Mouse (Mus musculus): ENCODE results near the gene Psmd12. TPM values are rescaled to one million over a fixed set of nuclear protein-coding genes. Genes with fewer than 3 reads are reported as not detected.

Gene Psmd12
- polyA plus RNA-seq, 1 experiment from 2014 or later, result 148 TPM

DNA sequence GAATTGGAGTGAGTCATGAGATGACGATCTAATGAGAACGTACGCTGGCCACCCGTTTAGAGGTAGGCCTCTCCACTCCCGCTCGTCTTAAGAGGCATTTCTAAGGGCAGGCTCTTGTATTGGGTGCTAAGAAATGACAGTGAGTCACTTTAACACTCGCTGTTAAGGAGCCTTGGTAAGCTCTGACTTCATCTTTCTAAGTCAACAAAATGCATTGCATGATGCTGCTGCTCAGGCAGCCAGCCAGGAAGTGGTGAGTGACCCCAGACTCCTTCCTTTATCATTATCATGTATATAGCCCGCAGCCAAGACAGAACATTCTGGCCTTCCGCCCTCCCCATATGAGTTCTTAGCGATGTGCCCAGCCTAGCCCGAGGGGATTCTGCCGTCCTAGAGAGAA, 21.0 kb upstream of the Psmd12 start:
- WGBS, result 80% methylated on average over 12 of the region's 12 CpGs
- no peak overlapping the region for H3K27ac ChIP-seq (ENCODE audit: low read length)

DNA sequence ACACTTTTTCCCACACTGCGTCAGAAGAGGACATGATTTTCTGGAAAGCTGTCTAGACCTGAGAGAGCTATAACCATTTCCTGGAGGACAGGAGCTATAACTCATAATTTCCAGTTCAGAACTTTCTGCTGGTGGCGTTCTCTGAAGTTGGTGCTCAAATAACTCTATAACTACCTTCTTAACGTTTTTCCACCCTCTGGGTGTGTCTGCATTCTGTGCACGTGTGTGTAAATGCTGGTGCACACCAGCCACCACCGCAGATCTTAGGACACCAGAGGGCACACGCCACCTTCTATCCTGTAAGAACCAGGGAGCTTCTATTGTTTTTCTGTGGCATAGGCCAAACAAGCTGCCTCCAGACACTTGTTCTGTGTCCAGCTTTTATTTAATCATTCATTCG, 20.3 kb upstream of the Psmd12 start:
- Histone ChIP-seq H3K4me1 (replicated peaks; ENCODE audit: control insufficient read depth, insufficient read depth, low read length) (no peaks in the 10 kb centered on the region), H3K27me3 (replicated peaks; ENCODE audit: control insufficient read depth, insufficient read depth, low read length) (no peaks in the 10 kb centered on the region), H3K9ac (replicated peaks; ENCODE audit: low read depth, low read length) (no peak overlapping the region), H3K4me3 (replicated peaks; ENCODE audit: low read length) (no peak overlapping the region), H3K4me2 (ENCODE audit: low read length) (no peak overlapping the region), H3K36me3 (ENCODE audit: control insufficient read depth, insufficient read depth) (no peaks in the 10 kb centered on the region), H3K9me3 (ENCODE audit: control insufficient read depth, low read length) (no peaks in the 10 kb centered on the region), H3K27ac (ENCODE audit: low read length) (no peak overlapping the region)
- no peak for ATAC-seq
- 91% methylated on average over 7 of the region's 7 CpGs for WGBS

More for the DNA sequence above, 21.0 kb upstream of the Psmd12 start:
- H3K4me2 ChIP-seq (ENCODE audit: low read length), result no peak overlapping the region
- no peak for ATAC-seq
- H3K4me3 ChIP-seq (replicated peaks; ENCODE audit: low read length), result no peak overlapping the region
- no peaks in the 10 kb centered on the region for H3K4me1 ChIP-seq (replicated peaks; ENCODE audit: control insufficient read depth, insufficient read depth, low read length)
- H3K27me3 ChIP-seq (replicated peaks; ENCODE audit: control insufficient read depth, insufficient read depth, low read length), result no peaks in the 10 kb centered on the region
- no peak overlapping the region for H3K9ac ChIP-seq (replicated peaks; ENCODE audit: low read depth, low read length)
- no peaks in the 10 kb centered on the region for H3K9me3 ChIP-seq (ENCODE audit: control insufficient read depth, low read length)
- H3K36me3 ChIP-seq (ENCODE audit: control insufficient read depth, insufficient read depth), result no peaks in the 10 kb centered on the region

DNA sequence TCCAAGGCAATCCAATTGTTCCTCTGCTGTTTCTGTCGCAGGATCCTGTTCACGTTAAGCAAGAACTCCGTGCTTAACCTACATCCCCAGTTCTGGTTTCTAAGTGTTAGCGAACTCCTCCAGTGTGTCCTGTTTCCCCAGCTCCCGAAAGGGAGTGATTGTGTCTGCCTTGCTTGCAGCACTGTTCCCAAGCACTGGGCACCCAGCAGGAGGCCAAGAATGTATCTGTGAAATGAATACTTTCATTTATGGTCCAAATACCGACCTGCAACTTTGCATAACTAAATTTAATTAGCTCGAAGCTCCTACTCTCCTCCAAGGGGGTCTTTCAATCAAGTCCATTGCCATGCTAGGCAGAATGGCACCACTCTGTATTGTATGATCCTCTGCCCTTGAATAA, 19.5 kb upstream of the Psmd12 start:
- H3K27ac ChIP-seq (ENCODE audit: low read length), result no peak overlapping the region
- no peaks in the 10 kb centered on the region for H3K9me3 ChIP-seq (ENCODE audit: control insufficient read depth, low read length)
- no peak overlapping the region for H3K4me3 ChIP-seq (replicated peaks; ENCODE audit: low read length)
- H3K4me1 ChIP-seq (replicated peaks; ENCODE audit: control insufficient read depth, insufficient read depth, low read length), result no peaks in the 10 kb centered on the region
- no peaks in the 10 kb centered on the region for H3K36me3 ChIP-seq (ENCODE audit: control insufficient read depth, insufficient read depth)
- no peaks in the 10 kb centered on the region for H3K27me3 ChIP-seq (replicated peaks; ENCODE audit: control insufficient read depth, insufficient read depth, low read length)
- 22% methylated on average over 7 of the region's 7 CpGs for WGBS
- no peak overlapping the region for H3K4me2 ChIP-seq (ENCODE audit: low read length)
- no peak overlapping the region for H3K9ac ChIP-seq (replicated peaks; ENCODE audit: low read depth, low read length)
- ATAC-seq, result no peak

DNA sequence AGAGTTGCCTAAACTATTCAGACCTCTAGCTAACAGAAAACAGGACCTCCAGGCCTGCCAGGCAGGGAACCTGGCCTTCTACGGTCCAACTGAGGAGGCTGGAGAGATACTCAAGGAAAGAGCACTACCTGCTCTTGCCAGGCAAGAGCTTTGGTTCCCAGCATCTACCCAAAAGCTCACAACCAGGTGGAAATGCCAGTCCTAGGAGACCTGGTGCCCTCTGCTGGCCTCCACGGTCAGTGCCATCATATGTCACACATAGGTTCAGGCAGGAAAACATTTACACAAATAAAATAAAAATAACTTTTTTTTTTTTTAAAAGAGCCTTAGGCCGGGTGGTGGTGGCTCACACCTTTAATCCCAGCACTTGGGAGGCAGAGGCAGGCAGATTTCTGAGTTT, 16.8 kb upstream of the Psmd12 start:
- Histone ChIP-seq H3K4me3 (replicated peaks; ENCODE audit: low read length) (no peak overlapping the region), H3K9me3 (ENCODE audit: control insufficient read depth, low read length) (no peaks in the 10 kb centered on the region), H3K4me2 (ENCODE audit: low read length) (no peak overlapping the region), H3K4me1 (replicated peaks; ENCODE audit: control insufficient read depth, insufficient read depth, low read length) (peaks cover 11% of the 10 kb centered on the region), H3K9ac (replicated peaks; ENCODE audit: low read depth, low read length) (no peak overlapping the region), H3K36me3 (ENCODE audit: control insufficient read depth, insufficient read depth) (no peaks in the 10 kb centered on the region), H3K27me3 (replicated peaks; ENCODE audit: control insufficient read depth, insufficient read depth, low read length) (no peaks in the 10 kb centered on the region), H3K27ac (ENCODE audit: low read length) (no peak overlapping the region)
- no peak for ATAC-seq
- 99% methylated on average over 3 of the region's 3 CpGs for WGBS

DNA sequence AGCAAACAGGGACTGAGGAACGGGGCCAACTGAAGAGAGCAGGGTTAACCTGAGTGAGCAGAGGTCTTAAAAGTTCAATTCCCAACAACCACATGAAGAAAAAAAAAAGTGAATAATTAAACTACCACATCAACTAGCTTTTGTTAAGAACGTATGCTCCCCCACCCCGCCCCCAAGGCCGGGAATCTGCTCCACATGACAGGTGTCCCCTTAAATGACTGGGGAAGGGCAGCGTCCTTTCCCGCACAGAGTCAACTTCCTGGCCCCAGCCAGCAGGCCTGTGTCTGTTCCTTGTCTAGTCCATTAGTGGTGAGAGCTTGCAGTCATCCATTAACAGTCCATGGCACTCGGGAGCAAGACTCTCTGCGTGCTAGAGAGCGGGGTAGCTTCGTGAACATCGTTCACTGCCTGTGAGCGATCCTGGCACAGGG, 16.0 kb upstream of the Psmd12 start:
- Histone ChIP-seq H3K9ac (replicated peaks; ENCODE audit: low read depth, low read length) (no peak overlapping the region), H3K4me3 (replicated peaks; ENCODE audit: low read length) (no peak overlapping the region), H3K36me3 (ENCODE audit: control insufficient read depth, insufficient read depth) (no peaks in the 10 kb centered on the region), H3K9me3 (ENCODE audit: control insufficient read depth, low read length) (no peaks in the 10 kb centered on the region), H3K4me1 (replicated peaks; ENCODE audit: control insufficient read depth, insufficient read depth, low read length) (peaks cover 16% of the 10 kb centered on the region), H3K27me3 (replicated peaks; ENCODE audit: control insufficient read depth, insufficient read depth, low read length) (no peaks in the 10 kb centered on the region), H3K27ac (ENCODE audit: low read length) (no peak overlapping the region), H3K4me2 (ENCODE audit: low read length) (no peak overlapping the region)
- ATAC-seq, result no peak
- WGBS, result 93% methylated on average over 12 of the region's 12 CpGs

DNA sequence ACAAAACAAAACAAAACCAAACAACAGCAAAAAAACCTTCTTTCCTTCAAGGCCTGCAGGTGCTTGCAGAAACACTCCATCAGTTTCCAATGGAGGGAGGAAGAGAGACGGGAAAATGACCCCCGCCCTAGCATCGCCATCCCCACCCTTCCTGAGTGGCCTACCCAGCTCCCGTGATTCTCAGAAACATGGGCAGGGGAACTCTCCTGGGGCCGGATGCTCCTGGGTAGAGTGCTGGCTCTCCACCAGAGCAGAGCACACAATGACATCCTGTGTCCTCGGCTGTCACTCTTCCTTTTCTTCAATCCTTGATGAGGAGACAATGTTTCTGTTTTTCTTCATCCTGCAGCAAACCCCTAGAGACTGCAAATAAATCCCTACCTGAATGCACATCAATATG, 15.1 kb upstream of the Psmd12 start:
- H3K4me3 ChIP-seq (replicated peaks; ENCODE audit: low read length), result no peak overlapping the region
- no peak overlapping the region for H3K27ac ChIP-seq (ENCODE audit: low read length)
- no peak for ATAC-seq
- H3K4me1 ChIP-seq (replicated peaks; ENCODE audit: control insufficient read depth, insufficient read depth, low read length), result peaks cover 20% of the 10 kb centered on the region
- H3K36me3 ChIP-seq (ENCODE audit: control insufficient read depth, insufficient read depth), result no peaks in the 10 kb centered on the region
- H3K27me3 ChIP-seq (replicated peaks; ENCODE audit: control insufficient read depth, insufficient read depth, low read length), result no peaks in the 10 kb centered on the region
- 52% methylated on average over 6 of the region's 6 CpGs for WGBS
- H3K9ac ChIP-seq (replicated peaks; ENCODE audit: low read depth, low read length), result no peak overlapping the region
- no peak overlapping the region for H3K4me2 ChIP-seq (ENCODE audit: low read length)
- no peaks in the 10 kb centered on the region for H3K9me3 ChIP-seq (ENCODE audit: control insufficient read depth, low read length)

DNA sequence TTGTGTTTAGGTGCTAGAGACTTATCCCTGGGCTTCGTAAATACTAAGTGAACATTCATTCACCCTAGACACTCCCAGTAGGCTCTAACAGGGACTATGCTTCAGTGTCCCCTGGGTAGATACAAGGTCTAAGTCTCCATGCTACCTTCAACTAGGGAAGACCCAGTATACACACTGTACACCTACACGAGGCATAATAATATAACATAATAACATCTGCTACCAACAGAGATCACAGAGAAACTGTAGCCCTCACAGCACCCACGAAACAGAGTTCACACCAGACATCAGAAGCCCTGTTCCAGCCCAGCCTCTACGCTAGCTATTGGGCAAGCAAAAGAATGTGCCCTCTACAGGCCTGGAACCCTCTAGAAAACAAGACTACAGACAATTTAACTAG, 14.2 kb upstream of the Psmd12 start:
- no peak for ATAC-seq
- no peaks in the 10 kb centered on the region for H3K9me3 ChIP-seq (ENCODE audit: control insufficient read depth, low read length)
- H3K4me3 ChIP-seq (replicated peaks; ENCODE audit: low read length), result no peak overlapping the region
- H3K4me2 ChIP-seq (ENCODE audit: low read length), result no peak overlapping the region
- 94% methylated on average over 4 of the region's 4 CpGs for WGBS
- H3K36me3 ChIP-seq (ENCODE audit: control insufficient read depth, insufficient read depth), result no peaks in the 10 kb centered on the region
- H3K27ac ChIP-seq (ENCODE audit: low read length), result no peak overlapping the region
- H3K9ac ChIP-seq (replicated peaks; ENCODE audit: low read depth, low read length), result no peak overlapping the region
- no peaks in the 10 kb centered on the region for H3K27me3 ChIP-seq (replicated peaks; ENCODE audit: control insufficient read depth, insufficient read depth, low read length)
- peaks cover 20% of the 10 kb centered on the region for H3K4me1 ChIP-seq (replicated peaks; ENCODE audit: control insufficient read depth, insufficient read depth, low read length)

DNA sequence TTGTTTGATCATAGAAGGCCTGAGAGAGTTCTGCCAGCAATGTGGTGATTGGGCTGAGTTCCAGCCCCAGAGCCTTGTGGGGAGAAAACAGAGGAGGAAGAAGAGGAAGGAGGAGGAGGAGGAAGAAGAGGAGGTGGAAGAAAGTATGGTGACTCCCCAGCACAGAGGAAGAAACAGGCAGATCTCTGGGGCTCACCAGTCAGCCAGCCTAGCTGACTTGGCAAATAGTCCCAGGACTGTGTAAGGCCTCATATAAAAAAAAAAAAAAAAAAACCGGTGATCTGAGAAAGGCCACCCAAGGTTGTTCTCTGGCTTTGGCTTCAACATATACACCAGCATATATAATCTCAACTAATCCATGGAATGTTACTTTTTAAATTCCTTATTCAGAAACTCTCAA, 13.3 kb upstream of the Psmd12 start:
- Histone ChIP-seq H3K27ac (ENCODE audit: low read length) (no peak overlapping the region), H3K9ac (replicated peaks; ENCODE audit: low read depth, low read length) (no peak overlapping the region), H3K4me3 (replicated peaks; ENCODE audit: low read length) (no peak overlapping the region), H3K36me3 (ENCODE audit: control insufficient read depth, insufficient read depth) (no peaks in the 10 kb centered on the region), H3K27me3 (replicated peaks; ENCODE audit: control insufficient read depth, insufficient read depth, low read length) (no peaks in the 10 kb centered on the region), H3K9me3 (ENCODE audit: control insufficient read depth, low read length) (no peaks in the 10 kb centered on the region), H3K4me1 (replicated peaks; ENCODE audit: control insufficient read depth, insufficient read depth, low read length) (peaks cover 22% of the 10 kb centered on the region), H3K4me2 (ENCODE audit: low read length) (no peak overlapping the region)
- WGBS, result 75% methylated on average over 1 of the region's 1 CpGs
- no peak for ATAC-seq

DNA sequence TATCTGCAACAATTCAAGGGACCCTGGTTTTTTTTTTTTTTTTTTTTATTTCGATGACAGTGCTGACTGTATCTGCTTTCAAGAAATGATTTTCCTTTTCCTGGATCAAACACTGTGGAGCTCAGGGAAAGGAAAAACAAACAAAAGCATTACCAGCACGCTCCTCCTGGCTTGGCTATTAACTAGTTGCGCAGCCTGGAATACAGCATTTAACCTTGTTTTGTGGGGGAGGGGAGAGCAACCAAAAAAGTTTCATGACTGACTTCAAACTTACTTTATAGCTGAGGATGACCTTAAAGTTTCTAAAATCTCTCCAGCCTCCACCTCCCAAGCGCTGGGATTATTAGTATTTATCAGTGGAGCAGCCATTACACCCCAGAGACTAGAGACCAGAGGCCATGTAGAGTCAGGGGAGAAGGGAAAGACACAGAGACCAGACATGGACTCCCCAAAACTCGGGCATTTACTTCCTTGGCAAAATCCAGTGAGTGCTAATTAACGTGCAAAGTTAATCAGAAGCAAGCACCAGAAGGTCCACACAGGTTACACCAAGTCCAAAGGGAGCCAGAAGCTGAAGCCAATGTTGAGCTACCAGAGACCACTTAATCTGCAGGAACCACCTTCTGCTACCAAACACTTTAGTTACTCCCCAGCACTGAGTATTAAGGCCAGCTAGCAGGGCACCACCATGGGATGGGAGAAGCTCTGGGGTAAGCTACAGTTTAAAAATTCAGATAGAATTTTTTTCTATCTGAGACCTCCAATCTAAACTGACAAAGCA, 12.5 kb upstream of the Psmd12 start:
- H3K4me1 ChIP-seq (replicated peaks; ENCODE audit: control insufficient read depth, insufficient read depth, low read length), result peaks cover 26% of the 10 kb centered on the region
- WGBS, result 73% methylated on average over 6 of the region's 6 CpGs
- ATAC-seq, result no peak

More for the DNA sequence above, 12.5 kb upstream of the Psmd12 start:
- Histone ChIP-seq H3K9me3 (ENCODE audit: control insufficient read depth, low read length) (no peaks in the 10 kb centered on the region), H3K27ac (ENCODE audit: low read length) (no peak overlapping the region), H3K36me3 (ENCODE audit: control insufficient read depth, insufficient read depth) (no peaks in the 10 kb centered on the region), H3K27me3 (replicated peaks; ENCODE audit: control insufficient read depth, insufficient read depth, low read length) (no peaks in the 10 kb centered on the region), H3K4me2 (ENCODE audit: low read length) (no peak overlapping the region), H3K4me3 (replicated peaks; ENCODE audit: low read length) (no peak overlapping the region), H3K9ac (replicated peaks; ENCODE audit: low read depth, low read length) (no peak overlapping the region)
